Mouse (Mus musculus) testis, adult 2 months (tissue): ENCODE measurements around the gene Ube2f.

Experiments used
- CTCF ChIP-seq: fragments of 200-500 bp; IDR thresholded peaks from 2 replicates; pipeline ENCODE4 v1.5.1; 2012; ENCODE audit warnings: low read depth, mild to moderate bottlenecking, inconsistent platforms, low read length, moderate library complexity; ENCODE audit not compliant: control insufficient read depth, insufficient read depth, insufficient replicate concordance
- POLR2A ChIP-seq: fragments of 200-500 bp; IDR thresholded peaks from 2 replicates; pipeline ENCODE4 v1.6.1; 2012; ENCODE audit warnings: low read depth, mild to moderate bottlenecking, inconsistent platforms, low read length, moderate library complexity; ENCODE audit not compliant: control insufficient read depth

GRCm38 (mm10) chr1:91235395-91235794, 14.7 kb upstream of the Ube2f start:
- TF ChIP-seq POLR2A (no peak), CTCF (no peak)
